Mouse (Mus musculus) neural tube, embryonic 15.5 days (tissue): ENCODE results near the gene Bbs4. TPM values are rescaled to one million over a fixed set of nuclear protein-coding genes. Genes with fewer than 3 reads are reported as not detected.
A peak's percentile ranks its signal among the peaks of the same experiment; 100 is the strongest.

Experiments used
- ATAC-seq: fragments of 200-750 bp; cut with Nextera tagmentation; 2 replicates; pipeline ENCODE4 v1.8.0; 2017; ENCODE audit warnings: mild to moderate bottlenecking, moderate TSS enrichment, moderate library complexity; ENCODE audit not compliant: low FRiP score
- H3K27ac ChIP-seq: fragments of 300-500 bp; sonication (generic); replicated peaks from 2 replicates; pipeline ENCODE4 v1.5.1; 2015; ENCODE audit warnings: mild to moderate bottlenecking, inconsistent platforms
- H3K27me3 ChIP-seq: fragments of 300-500 bp; sonication (generic); replicated peaks from 2 replicates; pipeline ENCODE4 v1.6.1; 2015; ENCODE audit warnings: inconsistent platforms
- H3K36me3 ChIP-seq: fragments of 300-500 bp; sonication (generic); 2 replicates; pipeline ENCODE4 v1.6.1; 2015; ENCODE audit warnings: inconsistent platforms
- H3K4me1 ChIP-seq: fragments of 300-500 bp; sonication (generic); 2 replicates; pipeline ENCODE4 v1.6.1; 2015; ENCODE audit warnings: inconsistent platforms
- H3K4me2 ChIP-seq: fragments of 300-500 bp; sonication (generic); 2 replicates; pipeline ENCODE4 v1.6.1; 2015; ENCODE audit warnings: inconsistent platforms, mild to moderate bottlenecking, moderate library complexity
- H3K4me3 ChIP-seq: fragments of 300-500 bp; sonication (generic); replicated peaks from 2 replicates; pipeline ENCODE4 v1.5.1; 2015; ENCODE audit warnings: mild to moderate bottlenecking, inconsistent platforms
- H3K9ac ChIP-seq: fragments of 300-500 bp; sonication (generic); replicated peaks from 2 replicates; pipeline ENCODE4 v1.6.1; 2015; ENCODE audit warnings: mild to moderate bottlenecking, inconsistent platforms
- H3K9me3 ChIP-seq: fragments of 300-500 bp; sonication (generic); replicated peaks from 2 replicates; pipeline ENCODE4 v1.6.1; 2016; ENCODE audit warnings: inconsistent platforms
- WGBS: fragments of 180-500 bp; shearing (Covaris S2); methylation state at CpG from one replicate; pipeline ENCODE4 v1.1.7; 2015; ENCODE audit warnings: mixed read lengths; 5-methylcytosine and 5-hydroxymethylcytosine counted together
- polyA plus RNA-seq: library from polyadenylated mRNA; unstranded; fragments of >200 nt; fragmentation: Nextera tagmentation; extraction: Ambion mirVana; gene quantifications from 2 replicates; pipeline ENCODE4 v1.2.1, GENCODE M21; 2015

The Bbs4 gene
- polyA plus RNA-seq, 1 experiment from 2014 or later: 43.0 TPM

DNA sequence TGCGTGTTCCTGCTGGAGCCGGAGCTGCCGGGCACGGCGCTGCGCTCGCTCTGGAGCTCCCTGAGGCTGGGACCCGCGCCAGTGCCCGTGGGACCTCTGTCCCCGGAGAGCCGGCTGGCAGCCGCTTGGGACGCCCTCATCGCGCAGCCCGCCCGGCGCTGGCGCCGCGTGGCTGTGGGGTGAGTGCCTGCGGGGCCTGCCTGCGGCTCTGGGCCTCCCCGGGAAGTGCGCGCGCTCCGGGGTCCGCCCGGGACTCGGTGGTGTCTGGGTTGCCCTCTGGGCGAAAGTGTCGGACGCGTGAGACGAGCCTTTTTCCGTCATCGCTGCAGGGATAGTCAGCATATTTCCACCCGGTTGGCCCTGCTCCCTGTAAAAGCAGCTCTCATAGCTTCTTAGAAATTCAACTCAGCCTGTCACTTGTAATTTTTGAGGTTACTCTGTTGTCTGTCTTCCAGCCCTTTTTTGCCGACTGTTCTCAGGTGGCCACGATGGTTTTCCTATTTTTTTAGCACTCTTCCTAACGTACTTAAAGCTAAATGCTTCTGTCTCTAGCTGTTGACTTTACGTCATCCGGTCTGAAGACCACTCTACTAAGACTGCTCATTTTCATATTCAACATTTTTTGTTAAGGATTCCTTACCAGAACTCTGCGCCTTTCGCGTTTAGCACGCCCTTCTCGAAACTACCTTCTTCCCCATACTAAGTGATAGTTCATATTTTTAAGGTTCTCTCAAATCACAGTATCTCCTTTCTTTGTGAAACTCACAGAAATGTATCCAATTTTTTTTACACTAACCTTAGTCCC, 61.4 kb downstream of the Bbs4 start:
- H3K27me3 ChIP-seq: no peaks in the 10 kb centered on the region
- WGBS: 1% methylated on average over 50 of the region's 50 CpGs
- peak; percentile 74 for ATAC-seq

DNA sequence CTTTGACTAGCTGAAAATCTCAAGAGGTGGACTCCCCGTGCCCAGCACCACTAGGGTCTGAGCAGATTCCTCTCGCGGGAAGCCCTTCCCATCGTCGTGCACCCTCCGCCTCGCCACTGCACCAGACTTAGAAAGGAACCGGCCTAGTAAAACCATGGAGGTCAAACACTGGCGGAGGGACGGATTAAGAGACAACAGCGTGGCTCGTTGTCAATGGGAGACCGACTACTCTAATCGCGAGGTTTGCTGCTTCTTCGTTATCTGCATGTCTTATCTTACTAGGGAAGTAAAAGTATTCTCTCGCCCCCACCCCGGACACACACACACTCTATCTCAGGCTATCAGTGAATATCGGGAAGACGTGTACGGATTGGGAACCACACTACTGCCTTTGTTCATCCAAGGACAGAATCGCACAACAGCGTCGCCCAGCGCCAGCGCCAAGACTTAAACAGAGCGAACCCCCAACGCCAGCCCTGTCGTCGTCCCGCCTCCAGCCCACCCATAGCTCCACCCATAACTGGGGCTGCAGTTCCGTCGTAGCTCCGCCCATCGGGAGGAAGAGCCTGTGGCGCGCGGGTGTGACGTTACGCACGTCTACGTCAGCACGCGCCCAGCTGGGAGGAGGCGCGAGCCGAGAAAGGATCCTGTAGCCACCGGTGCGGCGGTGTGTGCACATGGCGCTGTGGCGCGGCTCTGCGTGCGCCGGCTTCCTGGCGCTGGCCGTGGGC, 62.2 kb downstream of the Bbs4 start, which contains the start of gene Adpgk:
Adpgk (plus strand) TSS at position 602 of the 731 bp plus-strand sequence.
- WGBS: 1% methylated on average over 57 of the region's 58 CpGs
- ATAC-seq: peak; percentile 99
- H3K4me1 ChIP-seq: peaks cover 30% of the 10 kb centered on the region

More for the DNA sequence above, 61.4 kb downstream of the Bbs4 start:
- Histone ChIP-seq H3K9ac (peak overlapping the region; percentile 97), H3K4me3 (peak overlapping the region; percentile 98), H3K4me1 (peaks cover 30% of the 10 kb centered on the region), H3K4me2 (peak overlapping the region; percentile 72), H3K9me3 (no peaks in the 10 kb centered on the region), H3K27ac (peak overlapping the region; percentile 94), H3K36me3 (no peaks in the 10 kb centered on the region)

DNA sequence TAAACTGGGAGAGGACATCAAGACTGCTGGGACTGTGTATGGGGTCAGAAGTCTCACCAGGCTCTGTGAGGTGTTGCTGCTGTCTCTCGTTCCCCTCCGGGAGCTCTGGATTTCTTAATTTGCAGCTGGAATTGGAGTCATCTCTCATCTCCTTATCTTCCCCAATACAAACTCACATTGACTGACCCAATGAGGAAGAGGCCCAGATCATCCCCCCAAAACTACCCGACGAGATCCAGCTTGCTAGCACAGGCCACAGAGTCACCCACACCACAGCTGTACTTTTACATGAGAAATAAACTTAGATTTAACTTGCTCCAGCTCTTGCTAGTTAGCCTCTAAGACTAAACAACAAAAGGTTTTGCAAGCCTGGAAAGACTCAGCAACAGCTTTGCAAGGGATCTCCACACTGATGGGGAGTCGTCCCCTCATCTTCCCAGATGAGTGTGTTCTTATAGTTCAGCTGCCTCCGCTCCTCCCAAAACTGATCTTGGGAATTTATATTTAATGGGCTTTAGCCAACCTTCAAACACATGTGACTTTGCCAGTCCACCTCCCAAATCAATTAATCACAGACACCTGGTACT, 63.7 kb downstream of the Bbs4 start:
- Histone ChIP-seq H3K4me1 (peaks cover 27% of the 10 kb centered on the region), H3K27ac (no peak overlapping the region), H3K4me3 (no peak overlapping the region), H3K9ac (no peak overlapping the region), H3K36me3 (no peaks in the 10 kb centered on the region), H3K4me2 (no peak overlapping the region), H3K9me3 (no peaks in the 10 kb centered on the region), H3K27me3 (no peaks in the 10 kb centered on the region)
- ATAC-seq: no peak
- WGBS: 75% methylated on average over 6 of the region's 6 CpGs

More for the DNA sequence above, 62.2 kb downstream of the Bbs4 start, which contains the start of gene Adpgk:
- Histone ChIP-seq H3K9ac (peak within 1 kb of the TSS; percentile 97), H3K4me2 (peak within 1 kb of the TSS; percentile 72), H3K27ac (peak within 1 kb of the TSS; percentile 94), H3K27me3 (no peaks in the 10 kb centered on the region), H3K4me3 (peak within 1 kb of the TSS; percentile 98), H3K9me3 (no peaks in the 10 kb centered on the region), H3K36me3 (no peaks in the 10 kb centered on the region)

DNA sequence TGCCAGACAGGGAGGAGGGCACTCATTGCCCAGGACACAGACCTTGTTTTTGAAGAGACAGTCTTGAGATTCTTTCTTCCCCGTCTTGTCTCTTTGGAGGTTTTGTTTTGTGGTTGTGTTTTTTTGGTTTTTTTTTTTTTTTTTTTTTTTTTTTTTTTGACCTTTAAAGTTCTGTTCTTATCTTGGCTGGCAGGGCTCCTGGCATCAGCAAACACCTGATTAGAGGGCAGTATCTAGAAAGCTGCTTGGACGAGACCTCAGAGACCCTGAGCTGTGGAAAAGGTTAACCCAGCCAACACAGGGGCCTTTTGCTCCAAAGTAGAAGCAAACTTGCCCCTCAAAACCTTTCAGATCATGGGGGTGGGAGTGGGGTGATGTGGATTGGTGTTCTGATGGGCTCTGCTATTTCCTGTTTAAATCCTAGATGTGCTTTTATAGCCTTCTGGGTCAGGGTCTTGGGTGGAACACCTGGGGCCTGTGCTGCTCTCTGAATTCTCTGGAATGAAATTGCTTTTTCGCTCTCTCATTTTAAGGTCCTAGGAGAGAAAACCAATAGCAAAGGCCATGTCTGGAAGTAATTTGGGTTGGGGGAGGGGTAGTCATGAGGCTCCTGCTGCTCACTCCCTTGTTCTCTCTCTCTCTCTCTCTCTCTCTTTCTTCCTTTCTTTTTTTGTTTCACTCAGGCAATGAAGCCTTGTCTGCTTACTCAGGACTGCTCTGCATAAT, 64.5 kb downstream of the Bbs4 start:
- Histone ChIP-seq H3K36me3 (no peaks in the 10 kb centered on the region), H3K4me1 (peaks cover 27% of the 10 kb centered on the region), H3K27me3 (no peaks in the 10 kb centered on the region; the same call in 1 of the 2 replicates), H3K9me3 (no peaks in the 10 kb centered on the region), H3K27ac (no peak overlapping the region), H3K4me3 (no peak overlapping the region), H3K4me2 (no peak overlapping the region), H3K9ac (no peak overlapping the region)
- no peak for ATAC-seq
- WGBS: 63% methylated on average over 3 of the region's 3 CpGs

DNA sequence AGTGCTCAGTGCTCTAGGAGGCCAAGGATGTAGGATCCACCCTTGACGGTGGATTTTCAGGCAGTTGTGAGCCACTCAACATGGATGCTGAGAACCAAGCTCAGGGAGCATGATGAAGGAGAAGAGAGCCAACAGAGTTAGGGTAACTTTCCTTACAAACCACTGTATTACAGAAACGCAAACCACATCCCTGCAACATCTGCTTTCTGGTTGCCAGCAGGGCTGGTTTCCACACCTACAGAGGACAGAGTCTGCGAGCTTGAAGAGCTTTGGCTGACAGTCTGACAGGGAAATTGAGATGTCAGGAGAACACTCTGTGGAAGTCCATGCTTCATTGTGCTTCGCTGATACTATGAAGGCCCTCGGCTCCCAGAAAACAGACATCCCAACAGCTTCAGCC, 65.2 kb downstream of the Bbs4 start:
- no peaks in the 10 kb centered on the region for H3K9me3 ChIP-seq
- ATAC-seq: no peak
- no peak overlapping the region for H3K27ac ChIP-seq
- 93% methylated on average over 5 of the region's 5 CpGs for WGBS
- no peak overlapping the region for H3K9ac ChIP-seq
- H3K4me2 ChIP-seq: no peak overlapping the region
- H3K4me1 ChIP-seq: peaks cover 23% of the 10 kb centered on the region
- no peaks in the 10 kb centered on the region for H3K36me3 ChIP-seq
- no peaks in the 10 kb centered on the region; the same call in 1 of the 2 replicates for H3K27me3 ChIP-seq
- H3K4me3 ChIP-seq: no peak overlapping the region

DNA sequence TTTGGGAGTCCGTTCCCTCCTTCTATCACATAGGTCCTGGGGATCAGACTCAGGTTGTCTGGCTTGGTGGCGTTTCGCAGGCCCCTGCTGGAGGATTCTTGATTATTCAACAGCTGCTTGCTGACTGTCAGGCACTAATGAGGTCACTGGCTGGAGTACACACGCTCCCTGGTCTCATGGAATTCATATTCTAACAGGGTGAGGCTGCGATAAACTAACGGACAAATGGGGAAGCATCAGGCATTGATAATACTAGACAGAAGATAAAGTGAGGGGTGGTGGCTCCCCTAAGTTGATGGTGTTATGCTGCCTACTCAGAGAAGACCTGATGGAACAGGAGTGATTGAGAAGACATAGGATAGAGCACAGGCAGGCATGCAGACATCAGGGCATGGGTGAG, 67.7 kb downstream of the Bbs4 start:
- H3K27ac ChIP-seq: no peak overlapping the region
- no peak overlapping the region for H3K4me2 ChIP-seq
- H3K4me1 ChIP-seq: peaks cover 19% of the 10 kb centered on the region
- H3K36me3 ChIP-seq: no peaks in the 10 kb centered on the region
- WGBS: 79% methylated on average over 6 of the region's 6 CpGs
- H3K4me3 ChIP-seq: no peak overlapping the region
- H3K9me3 ChIP-seq: no peaks in the 10 kb centered on the region
- H3K9ac ChIP-seq: no peak overlapping the region
- H3K27me3 ChIP-seq: no peaks in the 10 kb centered on the region; the same call in 1 of the 2 replicates
- no peak for ATAC-seq

DNA sequence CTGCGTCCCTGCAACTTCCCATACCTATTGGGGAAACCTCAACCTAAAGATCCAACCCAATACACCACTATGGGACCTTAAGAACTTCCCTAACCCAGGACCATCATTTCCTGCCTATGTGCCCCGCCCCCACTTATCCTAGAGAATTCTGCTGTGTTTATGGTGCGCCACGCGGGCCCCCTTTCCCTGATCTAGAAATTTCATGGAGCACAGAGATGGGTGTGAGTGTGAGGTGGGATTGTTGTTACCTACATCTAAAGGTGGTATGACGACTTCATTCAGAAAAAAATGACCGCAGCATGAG, 70.7 kb downstream of the Bbs4 start:
- Histone ChIP-seq H3K4me1 (peaks cover 10% of the 10 kb centered on the region), H3K4me2 (peak overlapping the region; percentile 45), H3K36me3 (no peaks in the 10 kb centered on the region), H3K4me3 (no peak overlapping the region), H3K9me3 (no peaks in the 10 kb centered on the region), H3K27ac (no peak overlapping the region), H3K9ac (no peak overlapping the region), H3K27me3 (no peaks in the 10 kb centered on the region; the same call in 1 of the 2 replicates)
- WGBS: 58% methylated on average over 7 of the region's 7 CpGs
- ATAC-seq: peak; percentile 49

DNA sequence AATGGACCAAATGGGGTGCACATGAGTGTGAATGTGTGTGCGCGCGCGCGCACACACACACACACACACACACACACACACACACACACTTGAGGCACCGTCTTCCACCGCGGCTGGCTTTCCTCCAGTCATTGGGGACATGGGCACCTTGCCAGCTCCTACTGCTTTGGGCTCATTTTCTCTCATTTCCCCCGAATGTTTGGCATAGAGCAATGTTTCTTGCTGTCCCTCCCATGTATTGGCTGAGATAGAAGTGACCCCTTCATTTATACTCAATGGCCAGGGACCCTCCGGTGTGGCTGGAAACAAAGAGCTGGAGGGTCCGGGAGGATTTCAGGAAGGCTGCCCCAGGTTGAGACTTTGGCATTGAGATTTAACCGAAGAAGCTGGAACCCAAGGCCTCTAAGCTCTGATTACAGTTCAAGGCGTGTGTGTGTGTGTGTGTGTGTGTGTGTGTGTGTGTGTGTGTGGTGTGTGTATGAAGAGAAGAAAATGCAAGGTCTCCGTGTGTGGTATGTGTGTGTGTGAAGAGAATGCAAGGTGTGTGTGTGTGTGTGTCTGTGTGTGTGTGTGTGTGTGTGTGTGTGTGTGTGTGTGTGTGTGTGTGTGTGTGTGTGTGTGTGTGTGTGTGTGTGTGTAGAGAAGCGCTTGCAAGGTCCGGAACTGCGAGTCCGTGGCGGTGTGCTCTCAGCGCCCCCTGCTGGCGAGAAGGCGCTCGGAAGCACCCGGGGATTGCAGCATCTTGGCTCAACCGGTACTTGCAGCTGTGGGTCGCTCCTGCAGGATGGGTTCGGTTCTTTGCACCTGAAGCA, 71.2 kb downstream of the Bbs4 start:
- Histone ChIP-seq H3K27me3 (no peaks in the 10 kb centered on the region; the same call in 1 of the 2 replicates), H3K9me3 (no peaks in the 10 kb centered on the region), H3K27ac (no peak overlapping the region), H3K36me3 (no peaks in the 10 kb centered on the region), H3K4me1 (peaks cover 10% of the 10 kb centered on the region), H3K4me2 (peak overlapping the region; percentile 45), H3K9ac (no peak overlapping the region), H3K4me3 (no peak overlapping the region)
- 33% methylated on average over 26 of the region's 27 CpGs for WGBS
- ATAC-seq: peak; percentile 77

DNA sequence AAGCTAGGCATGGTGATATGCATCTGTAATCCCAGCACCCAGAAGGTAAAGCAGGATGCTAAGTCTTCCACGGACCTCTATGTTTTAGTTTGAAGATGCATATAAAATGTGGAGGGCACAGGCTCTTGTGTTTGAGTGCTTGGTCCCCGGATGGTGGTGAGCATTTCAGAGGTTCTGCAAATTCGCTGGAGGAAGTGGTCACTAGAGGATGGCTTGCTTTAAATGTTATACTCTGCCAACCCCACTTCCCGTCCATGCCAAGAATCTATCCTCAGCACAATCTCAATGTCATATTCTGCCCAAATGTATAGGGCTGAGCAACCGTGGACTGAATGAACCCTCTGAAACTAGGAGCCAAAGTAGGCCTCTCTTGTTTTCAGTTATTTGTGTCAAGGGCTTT, 72.4 kb downstream of the Bbs4 start:
- Histone ChIP-seq H3K36me3 (no peaks in the 10 kb centered on the region), H3K27ac (no peak overlapping the region), H3K4me3 (no peak overlapping the region), H3K27me3 (no peaks in the 10 kb centered on the region; the same call in 1 of the 2 replicates), H3K4me1 (peaks cover 10% of the 10 kb centered on the region), H3K4me2 (no peak overlapping the region), H3K9ac (no peak overlapping the region), H3K9me3 (no peaks in the 10 kb centered on the region)
- no peak for ATAC-seq
- WGBS: 87% methylated on average over 5 of the region's 5 CpGs

DNA sequence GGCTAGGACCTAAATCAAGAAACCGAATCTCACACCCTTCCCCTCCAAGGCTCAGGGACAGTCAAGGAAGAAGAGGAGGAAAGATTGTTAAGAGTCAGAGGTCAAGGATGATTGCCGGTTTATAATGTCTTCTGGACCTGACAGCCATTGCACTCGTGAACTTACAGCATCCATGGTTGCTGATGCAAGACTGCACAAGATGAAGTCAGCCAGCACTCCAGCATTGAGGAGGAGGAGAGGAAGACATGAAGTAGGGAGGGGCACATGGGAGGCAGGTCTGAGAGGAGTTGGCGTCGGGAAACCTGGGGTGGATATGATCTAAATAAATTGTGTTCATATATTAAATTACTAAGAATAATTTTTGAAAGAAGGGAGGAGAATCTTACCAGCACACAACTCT, 74.6 kb downstream of the Bbs4 start:
- H3K4me3 ChIP-seq: no peak overlapping the region
- WGBS: 84% methylated on average over 5 of the region's 5 CpGs
- no peak overlapping the region for H3K9ac ChIP-seq
- H3K4me2 ChIP-seq: no peak overlapping the region
- no peaks in the 10 kb centered on the region for H3K36me3 ChIP-seq
- ATAC-seq: no peak
- no peak overlapping the region for H3K27ac ChIP-seq
- H3K9me3 ChIP-seq: no peaks in the 10 kb centered on the region
- H3K27me3 ChIP-seq: no peaks in the 10 kb centered on the region
- peaks cover 10% of the 10 kb centered on the region for H3K4me1 ChIP-seq

DNA sequence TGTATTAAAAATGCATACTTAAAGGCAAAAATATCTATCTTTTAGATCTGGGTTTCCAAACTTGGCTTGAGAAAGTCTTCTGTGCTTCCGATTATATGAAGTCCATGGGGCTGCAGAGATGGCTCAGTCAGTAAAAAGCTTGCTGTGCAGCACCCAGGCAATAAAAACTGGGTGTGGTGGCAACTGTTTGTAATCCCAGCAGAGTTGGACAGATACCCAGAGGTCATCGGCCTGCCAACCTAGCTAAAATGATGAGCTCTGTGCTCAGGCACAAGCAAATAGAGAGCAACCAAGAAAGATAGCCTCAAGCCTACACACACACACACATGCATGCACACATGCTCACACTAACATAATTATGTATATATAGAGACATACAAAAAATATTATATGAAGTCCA, 75.1 kb downstream of the Bbs4 start:
- H3K4me2 ChIP-seq: no peak overlapping the region
- H3K4me3 ChIP-seq: no peak overlapping the region
- WGBS: 85% methylated on average over 2 of the region's 2 CpGs
- H3K4me1 ChIP-seq: peaks cover 10% of the 10 kb centered on the region
- no peaks in the 10 kb centered on the region for H3K36me3 ChIP-seq
- H3K27me3 ChIP-seq: no peaks in the 10 kb centered on the region
- H3K27ac ChIP-seq: no peak overlapping the region
- H3K9me3 ChIP-seq: no peaks in the 10 kb centered on the region
- no peak for ATAC-seq
- H3K9ac ChIP-seq: no peak overlapping the region
